Mouse (Mus musculus) intestine, postnatal 0 days (tissue): Measurements from ENCODE around the gene Naaladl1. TPM values are rescaled to one million over a fixed set of nuclear protein-coding genes. Genes with fewer than 3 reads are reported as not detected.

Experiments
- ATAC-seq: fragments of 200-750 bp; cut with Nextera tagmentation; 2 replicates; pipeline ENCODE4 v1.8.0; 2017; ENCODE audit warnings: mild to moderate bottlenecking, moderate TSS enrichment, moderate library complexity
- H3K27ac ChIP-seq: fragments of 300-500 bp; sonication (generic); 2 replicates; pipeline ENCODE4 v1.5.1; 2014; ENCODE audit warnings: mild to moderate bottlenecking, low read depth, low read length, moderate library complexity
- H3K27me3 ChIP-seq: fragments of 300-500 bp; sonication (generic); replicated peaks from 2 replicates; pipeline ENCODE4 v1.6.1; 2014; ENCODE audit warnings: low read length, mixed read lengths; ENCODE audit not compliant: control insufficient read depth, insufficient read depth
- H3K36me3 ChIP-seq: fragments of 300-500 bp; sonication (generic); 2 replicates; pipeline ENCODE4 v1.6.1; 2014; ENCODE audit warnings: mild to moderate bottlenecking, moderate library complexity; ENCODE audit not compliant: control insufficient read depth, insufficient read depth
- H3K4me1 ChIP-seq: fragments of 300-500 bp; sonication (generic); replicated peaks from 2 replicates; pipeline ENCODE4 v1.6.1; 2014; ENCODE audit warnings: antibody characterized with exemption, low read length, mixed read lengths; ENCODE audit not compliant: control insufficient read depth, insufficient read depth
- H3K4me2 ChIP-seq: fragments of 300-500 bp; sonication (generic); replicated peaks from 2 replicates; pipeline ENCODE4 v1.6.1; 2014; ENCODE audit warnings: low read depth, mild to moderate bottlenecking, moderate library complexity
- H3K4me3 ChIP-seq: fragments of 300-500 bp; sonication (generic); 2 replicates; pipeline ENCODE4 v1.5.1; 2014; ENCODE audit warnings: low read depth, low read length
- H3K9ac ChIP-seq: fragments of 300-500 bp; sonication (generic); 2 replicates; pipeline ENCODE4 v1.6.1; 2014; ENCODE audit warnings: mild to moderate bottlenecking, low read depth, low read length
- H3K9me3 ChIP-seq: fragments of 300-500 bp; sonication (generic); 2 replicates; pipeline ENCODE4 v1.6.1; 2016; ENCODE audit warnings: mixed run types; ENCODE audit not compliant: control insufficient read depth
- CTCF ChIP-seq: sonication (generic); IDR thresholded peaks from 2 replicates; pipeline ENCODE4 v1.5.1; 2016; ENCODE audit warnings: low read depth, mild to moderate bottlenecking, control low read depth, antibody characterized with exemption, moderate library complexity
- WGBS: fragments of 180-500 bp; shearing (Covaris S2); extraction: QIAGEN DNeasy Blood & Tissue Kit; methylation state at CpG from one replicate; pipeline ENCODE4 v1.1.7; 2014; 5-methylcytosine and 5-hydroxymethylcytosine counted together
- polyA plus RNA-seq: library from polyadenylated mRNA; unstranded; fragments of >200 nt; fragmentation: Nextera tagmentation; extraction: Ambion mirVana; gene quantifications from 2 replicates; pipeline ENCODE4 v1.2.1, GENCODE M21; 2015

Gene Naaladl1
- polyA plus RNA-seq, 1 experiment from 2014 or later = 273 TPM

- no peak for TF ChIP-seq CTCF
- no peak overlapping the region for H3K27ac ChIP-seq
- no peaks in the 10 kb centered on the region for H3K27me3 ChIP-seq
- no peak overlapping the region for H3K4me3 ChIP-seq
- H3K4me2 ChIP-seq = no peak overlapping the region
- ATAC-seq = no peak
- H3K9me3 ChIP-seq = no peaks in the 10 kb centered on the region
- peaks cover 12% of the 10 kb centered on the region; the same call in 1 of the 2 replicates for H3K36me3 ChIP-seq
- no peak overlapping the region for H3K9ac ChIP-seq
- no peaks in the 10 kb centered on the region for H3K4me1 ChIP-seq
- 83% methylated on average over 3 of the region's 3 CpGs for WGBS
Observed at GRCm38 (mm10) chr19:6097847-6098246, 7.7 kb upstream of the Naaladl1 start.

- no peak for ATAC-seq
- Histone ChIP-seq H3K4me3 (no peak overlapping the region), H3K27me3 (no peaks in the 10 kb centered on the region), H3K36me3 (no peaks in the 10 kb centered on the region), H3K4me2 (no peak overlapping the region), H3K9ac (no peak overlapping the region), H3K4me1 (0 out of 2 replicates have a peak, but pooled peaks cover 5% of the 10 kb centered on the region), H3K9me3 (no peaks in the 10 kb centered on the region), H3K27ac (no peak overlapping the region)
- no peak for TF ChIP-seq CTCF
- WGBS = 63% methylated on average over 6 of the region's 6 CpGs
Observed at GRCm38 (mm10) chr19:6101186-6101585, 4.4 kb upstream of the Naaladl1 start.

GRCm38 (mm10) chr19:6102169-6102853, 3.3 kb upstream of the Naaladl1 start:
- H3K4me2 ChIP-seq = no peak overlapping the region
- no peak overlapping the region for H3K9ac ChIP-seq
- no peaks in the 10 kb centered on the region for H3K9me3 ChIP-seq
- TF ChIP-seq CTCF = no peak
- ATAC-seq = no peak
- no peak overlapping the region for H3K4me3 ChIP-seq
- no peaks in the 10 kb centered on the region for H3K36me3 ChIP-seq
- 74% methylated on average over 6 of the region's 6 CpGs for WGBS
- 0 out of 2 replicates have a peak, but pooled peaks cover 5% of the 10 kb centered on the region for H3K4me1 ChIP-seq
- no peaks in the 10 kb centered on the region for H3K27me3 ChIP-seq
- no peak overlapping the region for H3K27ac ChIP-seq

- peak; percentile 41 for ATAC-seq
- Histone ChIP-seq H3K36me3 (peaks cover 5% of the 10 kb centered on the region; the same call in 1 of the 2 replicates), H3K9me3 (no peaks in the 10 kb centered on the region), H3K27ac (peak overlapping the region; percentile 31; the same call in 1 of the 2 replicates), H3K4me3 (no peak overlapping the region), H3K9ac (no peak overlapping the region), H3K4me1 (0 out of 2 replicates have a peak, but pooled peaks cover 5% of the 10 kb centered on the region), H3K27me3 (no peaks in the 10 kb centered on the region), H3K4me2 (peak overlapping the region; percentile 63; the same call in 1 of the 2 replicates)
- WGBS = 34% methylated on average over 4 of the region's 4 CpGs
- TF ChIP-seq CTCF = no peak
Observed at GRCm38 (mm10) chr19:6104476-6104875, 1.1 kb upstream of the Naaladl1 start.

GRCm38 (mm10) chr19:6113116-6113515, 7.5 kb downstream of the Naaladl1 start:
- Histone ChIP-seq H3K9me3 (no peaks in the 10 kb centered on the region), H3K36me3 (peaks cover 45% of the 10 kb centered on the region), H3K4me2 (no peak overlapping the region), H3K4me3 (no peak overlapping the region), H3K4me1 (no peaks in the 10 kb centered on the region; the same call in 1 of the 2 replicates), H3K27ac (no peak overlapping the region), H3K9ac (no peak overlapping the region), H3K27me3 (no peaks in the 10 kb centered on the region)
- TF ChIP-seq CTCF = no peak
- 51% methylated on average over 6 of the region's 6 CpGs for WGBS
- no peak for ATAC-seq

GRCm38 (mm10) chr19:6116113-6116850, 10.7 kb downstream of the Naaladl1 start:
- no peak for ATAC-seq
- H3K4me1 ChIP-seq = no peaks in the 10 kb centered on the region; the same call in 1 of the 2 replicates
- no peaks in the 10 kb centered on the region for H3K27me3 ChIP-seq
- no peaks in the 10 kb centered on the region for H3K9me3 ChIP-seq
- no peak for TF ChIP-seq CTCF
- H3K27ac ChIP-seq = no peak overlapping the region
- peaks cover 41% of the 10 kb centered on the region for H3K36me3 ChIP-seq
- no peak overlapping the region; the same call in 1 of the 2 replicates for H3K4me2 ChIP-seq
- H3K4me3 ChIP-seq = no peak overlapping the region
- 87% methylated on average over 15 of the region's 15 CpGs for WGBS
- H3K9ac ChIP-seq = no peak overlapping the region
